8 mouse cellular contexts compared by ENCODE assay signal in genomic region chr12:117153671-117154355, GRCm38 (mm10).
A peak's percentile ranks its signal among the peaks of the same experiment; 100 is the strongest.
DNase-seq lines count a peak whose midpoint lies in the region; ATAC-seq and TF ChIP-seq lines count a peak whose summit lies in the region.

No protein-coding gene starts in this region.

- intact Hi-C loops in gastrocnemius, adult 2 months (cut with DNase I) = no loop called here

- DNase-seq in gastrocnemius, adult 2 months = peak; percentile 46
- no peak for DNase-seq in gastrocnemius, adult 18-20 months (ENCODE audit: low spot score)
- peak; percentile 93 for DNase-seq in brain, embryonic 14.5 days (ENCODE audit: low read depth)
- DNase-seq in kidney, postnatal 14 days = peak; percentile 54
- peak; percentile 50 for DNase-seq in lung, postnatal 14 days
- DNase-seq in right cerebral cortex, postnatal 14 days = peak; percentile 70
- DNase-seq in frontal cortex, postnatal 36 days (ENCODE audit: low spot score in 2 of 2) = no peak

- TF ChIP-seq POLR2A in brain, embryonic 14.5 days (IDR thresholded peaks at IDR 0.05; ENCODE audit: borderline replicate concordance, extremely low read depth, insufficient read depth, insufficient read length, poor library complexity, severe bottlenecking) = peak; percentile 84

- H3K9me3 ChIP-seq in heart, embryonic 11.5 days (replicated peaks; ENCODE audit: control insufficient read depth, low read length) = no peaks in the 10 kb centered on the region

- peak overlapping the region; percentile 61 for H3K4me3 ChIP-seq in gastrocnemius, adult 2 months
- H3K4me3 ChIP-seq in heart, embryonic 11.5 days (ENCODE audit: low read depth, low read length) = peak overlapping the region; percentile 58

- peaks cover 9% of the 10 kb centered on the region; the same call in 1 of the 2 replicates for H3K4me1 ChIP-seq in heart, embryonic 11.5 days (ENCODE audit: control insufficient read depth, insufficient read depth, low read length)

- H3K4me2 ChIP-seq in heart, embryonic 11.5 days = peak overlapping the region; percentile 91

- H3K27me3 ChIP-seq in heart, embryonic 11.5 days (ENCODE audit: control insufficient read depth, insufficient read depth, low read length) = peaks cover 87% of the 10 kb centered on the region

- TF ChIP-seq CTCF in gastrocnemius, adult 2 months (IDR thresholded peaks at IDR 0.05) = no peak
- TF ChIP-seq CTCF in brain, embryonic 14.5 days (IDR thresholded peaks at IDR 0.05; ENCODE audit: borderline replicate concordance, extremely low read depth, insufficient read depth, insufficient read length) = no peak

- peak; percentile 52 for ATAC-seq in heart, embryonic 11.5 days (replicated peaks; ENCODE audit: insufficient number of reproducible peaks, low FRiP score, low TSS enrichment)

- no peaks in the 10 kb centered on the region for H3K36me3 ChIP-seq in heart, embryonic 11.5 days (ENCODE audit: control insufficient read depth, insufficient read depth, low read length)

- H3K9ac ChIP-seq in heart, embryonic 11.5 days (ENCODE audit: low read depth, low read length) = no peak overlapping the region

- H3K27ac ChIP-seq in gastrocnemius, adult 2 months = no peak overlapping the region
- no peak overlapping the region for H3K27ac ChIP-seq in heart, embryonic 11.5 days (ENCODE audit: low read depth, low read length)

- WGBS in heart, embryonic 11.5 days (ENCODE audit: insufficient replicate concordance) = under 1% methylated on average over 73 of the region's 73 CpGs

Comparison
In these comparisons a context has a peak if more than half of its experiments do, and no peak if none do; other contexts are left out.
1. DNase-seq: peak in gastrocnemius, adult 2 months (single experiment), brain, embryonic 14.5 days (single experiment), kidney, postnatal 14 days (single experiment), lung, postnatal 14 days (single experiment) and right cerebral cortex, postnatal 14 days (single experiment); none in gastrocnemius, adult 18-20 months (single experiment) and frontal cortex, postnatal 36 days (0 of 2).